In the genomic region with DNA sequence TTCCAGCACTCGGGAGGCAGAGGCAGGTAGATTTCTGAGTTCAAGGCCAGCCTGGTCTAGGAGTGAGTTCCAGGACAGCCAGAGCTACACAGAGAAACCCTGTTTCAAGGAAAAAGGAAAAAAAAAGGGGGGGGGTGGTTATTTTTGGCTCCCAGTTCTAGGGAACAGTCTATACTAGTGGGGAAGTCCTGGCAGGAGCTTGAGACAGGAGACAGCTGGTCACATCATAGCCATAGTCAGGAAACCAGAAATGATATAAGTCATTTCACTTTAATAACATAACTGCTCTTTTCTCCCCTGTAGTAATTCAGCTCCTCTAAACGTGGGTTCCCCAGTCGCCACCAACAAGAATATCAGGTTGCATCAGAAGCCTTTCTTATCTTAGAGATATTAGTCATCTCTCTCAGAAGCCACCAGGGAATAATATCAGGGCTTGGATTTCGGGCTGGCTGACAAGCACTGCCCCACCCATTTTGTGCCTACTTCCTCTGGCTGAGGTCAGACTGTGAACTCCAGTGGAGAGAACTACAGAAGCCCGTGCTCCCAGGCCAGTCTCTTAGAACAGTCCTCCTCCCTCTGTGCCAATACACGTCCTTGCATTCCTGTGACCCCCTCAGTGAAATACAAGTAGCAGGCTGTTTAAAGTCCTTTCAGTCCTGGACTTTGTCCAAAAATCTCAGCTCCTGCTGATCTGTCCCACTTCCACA, we compare ENCODE assay signal across 8 mouse cellular contexts. TPM values are rescaled to one million over a fixed set of nuclear protein-coding genes. Genes with fewer than 3 reads are reported as not detected.
DNase-seq lines count a peak whose midpoint lies in the region; ATAC-seq and TF ChIP-seq lines count a peak whose summit lies in the region.

No protein-coding gene starts in this region.

- H3K36me3 ChIP-seq in forebrain, embryonic 14.5 days (ENCODE audit: control insufficient read depth, insufficient read depth, low read length), result no peaks in the 10 kb centered on the region
- H3K36me3 ChIP-seq in forebrain, embryonic 16.5 days (ENCODE audit: control insufficient read depth, insufficient read depth), result no peaks in the 10 kb centered on the region
- no peaks in the 10 kb centered on the region for H3K36me3 ChIP-seq in CH12.LX (replicated peaks in 1 of 2; ENCODE audit: control insufficient read depth in 1 of 2, insufficient read depth in 1 of 2, low read length in 1 of 2)
- no peaks in the 10 kb centered on the region for H3K36me3 ChIP-seq in forebrain, postnatal 0 days (ENCODE audit: insufficient read depth)

- no peak for TF ChIP-seq RAD21 in CH12.LX (IDR thresholded peaks at IDR 0.05; ENCODE audit: low read depth, low read length)

- no peaks in the 10 kb centered on the region for H3K27me3 ChIP-seq in forebrain, embryonic 14.5 days (replicated peaks; ENCODE audit: control insufficient read depth, insufficient read depth, low read length)
- H3K27me3 ChIP-seq in forebrain, embryonic 16.5 days (replicated peaks; ENCODE audit: control insufficient read depth, insufficient read depth, low read length), result no peaks in the 10 kb centered on the region
- H3K27me3 ChIP-seq in CH12.LX (replicated peaks), result no peaks in the 10 kb centered on the region
- H3K27me3 ChIP-seq in forebrain, postnatal 0 days (ENCODE audit: insufficient read depth, low read length), result no peaks in the 10 kb centered on the region

- in situ Hi-C loops in CH12.LX (cut with MboI; ENCODE audit: low pct_ligation_motif_present, low pct_unique_long_range_greater_than_20kb, low sequenced_read_pairs), result no loop called here

- H3K4me1 ChIP-seq in forebrain, embryonic 14.5 days (ENCODE audit: control insufficient read depth, insufficient read depth, low read length), result no peaks in the 10 kb centered on the region
- no peaks in the 10 kb centered on the region for H3K4me1 ChIP-seq in forebrain, embryonic 16.5 days (replicated peaks; ENCODE audit: control insufficient read depth, insufficient read depth, low read length)
- H3K4me1 ChIP-seq in CH12.LX (ENCODE audit: control insufficient read depth in 1 of 2, insufficient read depth in 2 of 2), result peaks cover 5 to 27% of the 10 kb centered on the region in 2 experiments; a peak in 3 of 4 replicates
- no peaks in the 10 kb centered on the region for H3K4me1 ChIP-seq in forebrain, postnatal 0 days (ENCODE audit: insufficient read depth)

- H3K4me2 ChIP-seq in forebrain, embryonic 14.5 days (ENCODE audit: low read length), result no peak overlapping the region
- no peak overlapping the region for H3K4me2 ChIP-seq in forebrain, embryonic 16.5 days (ENCODE audit: low read length)
- H3K4me2 ChIP-seq in CH12.LX (ENCODE audit: insufficient read depth, low read depth, poor library complexity, severe bottlenecking), result no peak overlapping the region
- no peak overlapping the region for H3K4me2 ChIP-seq in forebrain, postnatal 0 days (ENCODE audit: low read depth)

- no peak overlapping the region for H3K27ac ChIP-seq in forebrain, embryonic 14.5 days (ENCODE audit: low read depth, low read length)
- no peak overlapping the region for H3K27ac ChIP-seq in forebrain, embryonic 16.5 days (ENCODE audit: low read length)
- no peak overlapping the region for H3K27ac ChIP-seq in CH12.LX (ENCODE audit: insufficient read depth, low read depth)
- H3K27ac ChIP-seq in forebrain, postnatal 0 days (ENCODE audit: low read depth, low read length), result no peak overlapping the region

- intact Hi-C loops in heart, postnatal 14 days (cut with DNase I), result no loop called here

- no peak for TF ChIP-seq CTCF in CH12.LX (conservative IDR thresholded peaks at IDR 0.05 in 1 of 2, IDR thresholded peaks at IDR 0.05 in 1 of 2; ENCODE audit: low read depth in 2 of 2, low read length in 2 of 2)
- no peak for TF ChIP-seq CTCF in forebrain, postnatal 0 days (IDR thresholded peaks at IDR 0.05; ENCODE audit: low read depth)

- 55% methylated on average over 6 of the region's 6 CpGs for WGBS in forebrain, embryonic 14.5 days
- WGBS in forebrain, embryonic 16.5 days, result 52% methylated on average over 6 of the region's 6 CpGs
- WGBS in forebrain, postnatal 0 days, result 50% methylated on average over 6 of the region's 6 CpGs

- no peak for TF ChIP-seq POLR2A in CH12.LX (IDR thresholded peaks at IDR 0.05; ENCODE audit: low read depth, low read length)

- H3K9me3 ChIP-seq in forebrain, embryonic 14.5 days (replicated peaks; ENCODE audit: control insufficient read depth, low read length), result no peaks in the 10 kb centered on the region
- H3K9me3 ChIP-seq in forebrain, embryonic 16.5 days (ENCODE audit: control insufficient read depth, low read length), result no peaks in the 10 kb centered on the region
- H3K9me3 ChIP-seq in CH12.LX (replicated peaks; ENCODE audit: low read length), result no peaks in the 10 kb centered on the region
- no peaks in the 10 kb centered on the region for H3K9me3 ChIP-seq in forebrain, postnatal 0 days (ENCODE audit: low read length)

- peak; percentile 13 for DNase-seq in forebrain, embryonic 14.5 days (ENCODE audit: low spot score)
- peak; percentile 78 for DNase-seq in CH12.LX (ENCODE audit: extremely low read depth)
- DNase-seq in heart, postnatal 14 days, result peak; percentile 7 to 16
- DNase-seq in lung, postnatal 14 days, result peak; percentile 18
- no peak for DNase-seq in ovary, postnatal 36 days (ENCODE audit: low spot score)
- no peak for DNase-seq in cerebellum, adult 9-10 months
- no peak for DNase-seq in forebrain, postnatal 0 days

- no peak for TF ChIP-seq EP300 in CH12.LX (IDR thresholded peaks at IDR 0.05; ENCODE audit: low read length)

- no peaks in the 10 kb centered on the region for H3K79me2 ChIP-seq in CH12.LX (replicated peaks; ENCODE audit: control insufficient read depth, extremely low read depth, insufficient read depth, poor library complexity, severe bottlenecking)

- H3K9ac ChIP-seq in forebrain, embryonic 14.5 days (ENCODE audit: low read length), result no peak overlapping the region
- no peak overlapping the region for H3K9ac ChIP-seq in forebrain, embryonic 16.5 days (replicated peaks; ENCODE audit: low read depth, low read length)
- no peak overlapping the region; the same call in 1 of the 2 replicates for H3K9ac ChIP-seq in CH12.LX (ENCODE audit: insufficient read depth, low read depth)
- H3K9ac ChIP-seq in forebrain, postnatal 0 days, result no peak overlapping the region

- no peak for ATAC-seq in forebrain, embryonic 14.5 days
- no peak for ATAC-seq in forebrain, embryonic 16.5 days
- no peak for ATAC-seq in forebrain, postnatal 0 days

- dilution Hi-C loops in CH12.LX (cut with MboI; ENCODE audit: extremely low pct_ligation_motif_present, extremely low pct_unique_long_range_greater_than_20kb, low sequenced_read_pairs), result no loop called here

- no peak overlapping the region for H3K4me3 ChIP-seq in forebrain, embryonic 14.5 days (ENCODE audit: low read depth, low read length)
- H3K4me3 ChIP-seq in forebrain, embryonic 16.5 days (replicated peaks; ENCODE audit: low read length), result no peak overlapping the region
- H3K4me3 ChIP-seq in CH12.LX (replicated peaks in 1 of 3; ENCODE audit: low read depth in 2 of 3, low read length in 2 of 3, poor library complexity in 1 of 3), result no peak overlapping the region
- H3K4me3 ChIP-seq in forebrain, postnatal 0 days (ENCODE audit: low read depth, low read length), result no peak overlapping the region

TF ChIP-seq in CH12.LX, 34 proteins besides CTCF, POLR2A, EP300 and RAD21:
- no peak for TF ChIP-seq RCOR1 (conservative IDR thresholded peaks at IDR 0.05; ENCODE audit: low read depth, low read length)
- no peak for TF ChIP-seq SIN3A (IDR thresholded peaks at IDR 0.05; ENCODE audit: low read length)
- no peak for TF ChIP-seq CHD1 (IDR thresholded peaks at IDR 0.05; ENCODE audit: low read depth, low read length)
- TF ChIP-seq ETS1 (conservative IDR thresholded peaks at IDR 0.05; ENCODE audit: low read depth, low read length), result peak; percentile 39
- TF ChIP-seq IRF4 (IDR thresholded peaks at IDR 0.05; ENCODE audit: low read depth, low read length), result no peak
- no peak for TF ChIP-seq MAX (IDR thresholded peaks at IDR 0.05; ENCODE audit: low read length)
- no peak for TF ChIP-seq ZNF384 (IDR thresholded peaks at IDR 0.05; ENCODE audit: low read depth, low read length)
- TF ChIP-seq CHD2 (IDR thresholded peaks at IDR 0.05; ENCODE audit: low read length), result no peak

RNA-seq across cellular contexts. Expression of a gene that starts 3.7 kb away (rescaled TPM):
- 5.8 and 7.7 TPM in 2 replicates for polyA plus RNA-seq in forebrain, embryonic 14.5 days (2014; fragmentation: Nextera tagmentation; extraction: Ambion mirVana)
- polyA plus RNA-seq in forebrain, embryonic 16.5 days (2015; fragmentation: Nextera tagmentation; extraction: Ambion mirVana), result 7.9 and 9.2 TPM in 2 replicates
- total RNA-seq in CH12.LX (2012; rRNA removed) (94.9 and 117 TPM in 2 replicates), CH12.LX (2014; rRNA removed) (185 and 224 TPM in 2 replicates)
- polyA plus RNA-seq in CH12.LX (2012; ENCODE audit: insufficient read length, low read depth), result 21.6 and 21.7 TPM in 2 replicates
- 100 to 1,000 TPM in 1 of 2 experiments, 10 to 100 TPM in 1; 91.0 to 106 TPM for total RNA-seq in heart, postnatal 14 days (2021)
- total RNA-seq in forebrain, postnatal 0 days (2014; rRNA removed), result 41.5 and 48.4 TPM in 2 replicates
- polyA plus RNA-seq in forebrain, postnatal 0 days (2015; fragmentation: Nextera tagmentation; extraction: Ambion mirVana), result 5.1 and 7.1 TPM in 2 replicates

RNA-seq across cellular contexts. Expression of a gene that starts 26.1 kb away (rescaled TPM):
- 1.9 and 3.2 TPM in 2 replicates for polyA plus RNA-seq in forebrain, embryonic 14.5 days (2014; fragmentation: Nextera tagmentation; extraction: Ambion mirVana)
- 3.0 and 4.2 TPM in 2 replicates for polyA plus RNA-seq in forebrain, embryonic 16.5 days (2015; fragmentation: Nextera tagmentation; extraction: Ambion mirVana)
- total RNA-seq in CH12.LX (2012; rRNA removed) (0.13 TPM in 1 of 2 replicates, not detected in the other), CH12.LX (2014; rRNA removed) (not detected in 2 replicates)
- not detected in 2 replicates for polyA plus RNA-seq in CH12.LX (2012; ENCODE audit: insufficient read length, low read depth)
- under 1 TPM; 0.39 to 0.96 TPM for total RNA-seq in heart, postnatal 14 days (2021)
- total RNA-seq in forebrain, postnatal 0 days (2014; rRNA removed), result 2.5 and 3.9 TPM in 2 replicates
- polyA plus RNA-seq in forebrain, postnatal 0 days (2015; fragmentation: Nextera tagmentation; extraction: Ambion mirVana), result 3.3 and 3.9 TPM in 2 replicates

Comparison
In these comparisons a context has a peak if more than half of its experiments do, and no peak if none do; other contexts are left out.
1. DNase-seq: peak in forebrain, embryonic 14.5 days (single experiment), CH12.LX (single experiment), heart, postnatal 14 days (2 of 2) and lung, postnatal 14 days (single experiment); none in ovary, postnatal 36 days (single experiment), cerebellum, adult 9-10 months (single experiment) and forebrain, postnatal 0 days (single experiment).